Mouse (Mus musculus) forebrain, embryonic 16.5 days (tissue): ENCODE measurements at regions not wholly inside any gene's neighbourhood (a gene's known extent, or its start where the extent isn't known, plus 50 kb on each side); places are given as distances from the start of the nearest gene placed in this dataset.
A peak's percentile ranks its signal among the peaks of the same experiment; 100 is the strongest.

Experiments
- ATAC-seq: fragments of 200-750 bp; cut with Nextera tagmentation; 2 replicates; pipeline ENCODE4 v1.8.0; 2017; ENCODE audit warnings: mild to moderate bottlenecking, moderate library complexity
- H3K27ac ChIP-seq: fragments of 300-500 bp; sonication (generic); 2 replicates; pipeline ENCODE4 v1.5.1; 2014; ENCODE audit warnings: low read length, control low read depth
- H3K27me3 ChIP-seq: fragments of 300-500 bp; sonication (generic); replicated peaks from 2 replicates; pipeline ENCODE4 v1.6.1; 2014; ENCODE audit warnings: low read length; ENCODE audit not compliant: control insufficient read depth, insufficient read depth
- H3K36me3 ChIP-seq: fragments of 300-500 bp; sonication (generic); 2 replicates; pipeline ENCODE4 v1.6.1; 2014; ENCODE audit not compliant: control insufficient read depth, insufficient read depth
- H3K4me1 ChIP-seq: fragments of 300-500 bp; sonication (generic); replicated peaks from 2 replicates; pipeline ENCODE4 v1.6.1; 2014; ENCODE audit warnings: low read length; ENCODE audit not compliant: control insufficient read depth, insufficient read depth
- H3K4me2 ChIP-seq: fragments of 300-500 bp; sonication (generic); 2 replicates; pipeline ENCODE4 v1.6.1; 2014; ENCODE audit warnings: mild to moderate bottlenecking, low read length, control low read depth
- H3K4me3 ChIP-seq: fragments of 300-500 bp; sonication (generic); replicated peaks from 2 replicates; pipeline ENCODE4 v1.5.1; 2014; ENCODE audit warnings: mild to moderate bottlenecking, low read length, control low read depth
- H3K9ac ChIP-seq: fragments of 300-500 bp; sonication (generic); replicated peaks from 2 replicates; pipeline ENCODE4 v1.6.1; 2014; ENCODE audit warnings: low read depth, low read length, control low read depth
- H3K9me3 ChIP-seq: fragments of 300-500 bp; sonication (generic); 2 replicates; pipeline ENCODE4 v1.6.1; 2016; ENCODE audit warnings: low read length; ENCODE audit not compliant: control insufficient read depth
- WGBS: fragments of 180-500 bp; shearing (Covaris S2); extraction: QIAGEN DNeasy Blood & Tissue Kit; methylation state at CpG from one replicate; pipeline ENCODE4 v1.1.7; 2014; 5-methylcytosine and 5-hydroxymethylcytosine counted together

GRCm38 (mm10) chr4:125765171-125765570, 259.2 kb upstream of the Csf3r start:
- 78% methylated on average over 8 of the region's 8 CpGs for WGBS
- H3K4me1 ChIP-seq, result no peaks in the 10 kb centered on the region
- no peak for ATAC-seq
- H3K4me2 ChIP-seq, result no peak overlapping the region
- H3K36me3 ChIP-seq, result no peaks in the 10 kb centered on the region
- H3K27ac ChIP-seq, result no peak overlapping the region
- no peak overlapping the region for H3K9ac ChIP-seq
- no peaks in the 10 kb centered on the region for H3K9me3 ChIP-seq
- H3K4me3 ChIP-seq, result no peak overlapping the region
- H3K27me3 ChIP-seq, result no peaks in the 10 kb centered on the region

- no peaks in the 10 kb centered on the region for H3K27me3 ChIP-seq
- H3K4me2 ChIP-seq, result no peak overlapping the region
- ATAC-seq, result no peak
- H3K27ac ChIP-seq, result no peak overlapping the region
- H3K4me1 ChIP-seq, result peaks cover 9% of the 10 kb centered on the region
- 83% methylated on average over 4 of the region's 4 CpGs for WGBS
- no peak overlapping the region for H3K4me3 ChIP-seq
- H3K9me3 ChIP-seq, result no peaks in the 10 kb centered on the region
- H3K36me3 ChIP-seq, result no peaks in the 10 kb centered on the region
- H3K9ac ChIP-seq, result no peak overlapping the region
Measured at GRCm38 (mm10) chr4:125777126-125777525, 247.2 kb upstream of the Csf3r start.

- H3K27me3 ChIP-seq, result no peaks in the 10 kb centered on the region
- H3K27ac ChIP-seq, result no peak overlapping the region
- H3K4me1 ChIP-seq, result peaks cover 9% of the 10 kb centered on the region
- no peak overlapping the region for H3K9ac ChIP-seq
- no peak overlapping the region for H3K4me3 ChIP-seq
- no peak for ATAC-seq
- H3K9me3 ChIP-seq, result no peaks in the 10 kb centered on the region
- 24% methylated on average over 4 of the region's 4 CpGs for WGBS
- H3K4me2 ChIP-seq, result no peak overlapping the region
- H3K36me3 ChIP-seq, result no peaks in the 10 kb centered on the region
Measured at GRCm38 (mm10) chr4:125780113-125780512, 244.2 kb upstream of the Csf3r start.

- H3K4me2 ChIP-seq, result no peak overlapping the region
- H3K36me3 ChIP-seq, result no peaks in the 10 kb centered on the region
- WGBS, result 5% methylated on average over 12 of the region's 12 CpGs
- peak; percentile 73 for ATAC-seq
- no peaks in the 10 kb centered on the region for H3K27me3 ChIP-seq
- no peak overlapping the region for H3K4me3 ChIP-seq
- H3K27ac ChIP-seq, result peak overlapping the region; percentile 71
- H3K9ac ChIP-seq, result no peak overlapping the region
- no peaks in the 10 kb centered on the region for H3K9me3 ChIP-seq
- peaks cover 9% of the 10 kb centered on the region for H3K4me1 ChIP-seq
Measured at GRCm38 (mm10) chr4:125780921-125781487, 243.3 kb upstream of the Csf3r start.

- H3K4me1 ChIP-seq, result peaks cover 9% of the 10 kb centered on the region
- H3K27me3 ChIP-seq, result no peaks in the 10 kb centered on the region
- ATAC-seq, result no peak
- H3K9me3 ChIP-seq, result no peaks in the 10 kb centered on the region
- no peak overlapping the region for H3K9ac ChIP-seq
- no peak overlapping the region for H3K27ac ChIP-seq
- WGBS, result 84% methylated on average over 3 of the region's 3 CpGs
- no peak overlapping the region for H3K4me3 ChIP-seq
- no peaks in the 10 kb centered on the region for H3K36me3 ChIP-seq
- H3K4me2 ChIP-seq, result no peak overlapping the region
Measured at GRCm38 (mm10) chr4:125782346-125782745, 242.0 kb upstream of the Csf3r start.

- WGBS, result 23% methylated on average over 3 of the region's 3 CpGs
- no peaks in the 10 kb centered on the region for H3K9me3 ChIP-seq
- H3K36me3 ChIP-seq, result no peaks in the 10 kb centered on the region
- H3K9ac ChIP-seq, result no peak overlapping the region
- H3K27ac ChIP-seq, result no peak overlapping the region
- no peaks in the 10 kb centered on the region for H3K27me3 ChIP-seq
- no peak overlapping the region for H3K4me3 ChIP-seq
- ATAC-seq, result no peak
- peaks cover 4% of the 10 kb centered on the region for H3K4me1 ChIP-seq
- no peak overlapping the region for H3K4me2 ChIP-seq
Measured at GRCm38 (mm10) chr4:125786083-125786482, 238.3 kb upstream of the Csf3r start.

- H3K9me3 ChIP-seq, result no peaks in the 10 kb centered on the region
- no peak overlapping the region for H3K4me3 ChIP-seq
- H3K4me2 ChIP-seq, result no peak overlapping the region
- WGBS, result 86% methylated on average over 4 of the region's 4 CpGs
- H3K27me3 ChIP-seq, result no peaks in the 10 kb centered on the region
- no peak overlapping the region for H3K27ac ChIP-seq
- no peak overlapping the region for H3K9ac ChIP-seq
- no peaks in the 10 kb centered on the region for H3K4me1 ChIP-seq
- no peak for ATAC-seq
- no peaks in the 10 kb centered on the region for H3K36me3 ChIP-seq
Measured at GRCm38 (mm10) chr4:125794679-125795078, 229.7 kb upstream of the Csf3r start.

- no peak overlapping the region for H3K4me2 ChIP-seq
- peaks cover 13% of the 10 kb centered on the region; the same call in 1 of the 2 replicates for H3K4me1 ChIP-seq
- H3K27ac ChIP-seq, result no peak overlapping the region
- H3K9ac ChIP-seq, result no peak overlapping the region
- no peak overlapping the region for H3K4me3 ChIP-seq
- peaks cover 4% of the 10 kb centered on the region for H3K9me3 ChIP-seq
- 91% methylated on average over 4 of the region's 4 CpGs for WGBS
- H3K27me3 ChIP-seq, result peaks cover 4% of the 10 kb centered on the region; the same call in 1 of the 2 replicates
- ATAC-seq, result no peak
- no peaks in the 10 kb centered on the region for H3K36me3 ChIP-seq
Measured at GRCm38 (mm10) chr4:125807923-125808322, 216.4 kb upstream of the Csf3r start.

GRCm38 (mm10) chr4:125809446-125810108, 214.8 kb upstream of the Csf3r start:
- Histone ChIP-seq H3K4me2 (no peak overlapping the region), H3K4me3 (no peak overlapping the region), H3K36me3 (no peaks in the 10 kb centered on the region), H3K27me3 (peaks cover 4% of the 10 kb centered on the region; the same call in 1 of the 2 replicates), H3K4me1 (peaks cover 15% of the 10 kb centered on the region; the same call in 1 of the 2 replicates), H3K9ac (no peak overlapping the region), H3K9me3 (peaks cover 4% of the 10 kb centered on the region), H3K27ac (no peak overlapping the region)
- no peak for ATAC-seq
- WGBS, result 4% methylated on average over 9 of the region's 9 CpGs
